Mouse (Mus musculus) mouse embryonic stem cell (cell line): ENCODE results near the gene Cpeb2.

Experiments
- in situ Hi-C, 2 experiments: fragments of 300-500 bp; cut with MboI; formaldehyde crosslinking; loops; 1 replicate in 1 of 2; 3 replicates in 1 of 2; pipeline ENCODE4 v1.14.3; 2019 to 2020; ENCODE audit warnings: low sequenced_read_pairs in 2 of 2, low pct_unique_long_range_greater_than_20kb in 1 of 2, mixed read lengths in 1 of 2; ENCODE audit not compliant: unreplicated experiment in 1 of 2

Gene Cpeb2

DNA sequence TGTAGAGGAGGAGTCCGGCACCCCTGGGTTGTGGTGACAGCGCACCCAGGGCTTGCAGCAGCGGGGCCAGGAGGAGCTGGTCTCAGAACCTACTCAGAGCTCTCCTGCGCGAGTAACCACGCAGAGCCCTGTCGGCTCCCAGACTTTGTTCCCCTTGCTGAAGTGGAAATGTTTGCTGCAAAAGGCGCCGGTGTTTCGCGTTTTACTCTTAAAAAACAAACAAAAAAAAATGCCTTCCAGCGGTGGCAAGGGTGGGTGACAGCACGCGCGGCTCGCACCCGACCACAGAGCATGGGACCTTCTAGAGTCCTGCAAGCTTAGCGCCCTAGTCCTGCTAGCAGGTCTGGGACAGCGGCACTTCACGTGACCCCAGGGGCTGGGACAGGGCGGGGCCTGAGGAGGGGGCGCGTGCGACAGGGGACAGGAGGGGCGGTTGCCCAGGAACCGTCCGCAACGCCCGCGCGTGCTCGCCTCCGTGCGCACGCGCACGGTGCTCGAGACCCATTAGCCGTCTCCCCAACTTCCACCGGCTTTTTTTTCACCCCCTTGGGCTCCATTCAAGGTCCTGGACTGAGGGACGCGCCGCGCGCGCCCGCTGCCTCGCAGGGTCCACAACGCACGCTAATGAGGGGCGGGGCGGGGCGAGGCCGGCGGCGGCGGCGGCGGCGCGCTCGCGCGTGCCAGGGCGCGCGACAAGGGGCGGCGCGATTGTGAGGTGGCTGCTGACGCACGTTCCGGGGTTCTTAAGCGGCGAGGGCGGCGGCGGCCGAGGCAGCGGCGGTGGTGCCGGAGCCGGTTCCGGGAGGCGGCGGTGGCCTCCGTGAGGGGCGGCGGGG, at the start of gene Cpeb2:
TSS of gene Cpeb2 (plus strand) at position 691 of the 836 bp plus-strand sequence.
- in situ Hi-C loops: no loop called here

DNA sequence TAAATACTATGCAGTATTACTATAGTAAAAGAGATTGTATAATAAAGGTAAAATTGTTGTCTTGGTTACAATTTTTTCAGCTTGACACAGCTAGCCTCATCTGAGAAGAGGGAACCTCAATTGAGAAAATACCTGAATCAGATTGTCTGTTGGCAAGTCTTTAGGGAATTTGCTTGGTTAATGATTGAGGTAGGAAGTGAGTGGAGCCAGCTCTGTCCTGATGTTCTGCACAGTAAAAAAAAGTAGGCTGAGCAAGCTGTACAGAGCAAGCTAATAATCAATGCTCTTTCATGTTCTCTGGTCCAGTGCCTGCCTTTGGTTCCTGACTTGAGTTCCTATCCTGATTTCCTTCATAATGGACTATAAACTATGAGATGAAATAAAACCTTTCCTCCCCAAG, 49.4 kb upstream of the Cpeb2 start:
- in situ Hi-C loops: no loop called here

DNA sequence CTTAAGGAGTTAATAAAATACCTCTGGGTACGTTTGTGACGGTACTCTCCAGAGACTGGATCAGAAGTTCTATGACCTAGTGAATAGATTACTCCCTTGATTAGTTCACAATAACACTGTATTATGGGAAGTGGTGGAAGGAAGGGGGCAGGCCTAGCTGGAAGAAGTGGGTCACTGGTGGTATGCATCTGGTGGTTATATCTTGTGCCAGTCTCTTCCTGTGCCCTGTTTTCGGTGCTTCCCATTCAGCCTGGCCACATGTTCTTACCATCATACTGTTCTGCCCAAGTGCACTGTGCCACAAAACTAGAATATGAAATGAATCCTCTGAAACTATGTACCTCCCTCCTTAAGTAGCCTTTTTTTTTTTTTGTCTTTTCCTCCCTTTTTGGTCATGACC, 48.1 kb upstream of the Cpeb2 start:
- in situ Hi-C loops: no loop called here

DNA sequence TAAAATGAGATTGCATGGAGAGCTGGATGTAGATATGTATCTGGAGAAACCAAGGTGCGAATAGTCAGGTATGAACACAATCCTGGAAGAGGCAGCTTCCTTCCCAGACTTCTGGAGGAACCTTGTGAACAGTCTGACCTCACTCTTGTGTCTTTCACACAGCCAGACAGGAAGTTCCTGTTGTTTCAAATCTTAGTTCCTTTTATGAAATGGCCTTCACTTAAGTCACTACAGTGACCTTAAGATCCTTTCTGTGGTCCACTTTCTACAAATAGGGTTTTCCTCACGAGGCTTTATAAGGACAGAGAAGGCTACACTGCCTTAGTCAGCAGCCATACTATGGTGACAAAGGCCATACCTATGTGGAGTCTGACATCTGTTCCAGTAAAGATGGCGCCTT, 47.5 kb upstream of the Cpeb2 start:
- in situ Hi-C loops: no loop called here

DNA sequence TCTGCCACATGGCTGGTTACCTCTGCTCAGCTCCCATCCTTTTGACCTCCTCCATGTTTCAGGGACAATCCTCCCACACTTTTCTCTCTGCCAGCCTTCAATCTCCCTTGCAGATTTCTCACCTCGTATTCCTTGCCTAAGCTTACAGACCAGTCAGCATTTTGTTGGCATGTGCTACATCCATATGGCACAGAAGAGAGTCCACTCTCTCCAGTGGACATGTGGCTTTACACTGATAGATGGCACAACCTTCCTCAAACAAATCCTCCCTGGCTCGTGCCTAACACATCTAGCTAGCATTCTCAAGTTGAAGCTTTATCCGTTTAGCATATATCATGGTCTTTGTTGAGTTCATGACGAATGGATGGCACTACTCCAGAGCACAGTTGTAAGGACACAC, 32.3 kb upstream of the Cpeb2 start:
- in situ Hi-C loops: no loop called here

DNA sequence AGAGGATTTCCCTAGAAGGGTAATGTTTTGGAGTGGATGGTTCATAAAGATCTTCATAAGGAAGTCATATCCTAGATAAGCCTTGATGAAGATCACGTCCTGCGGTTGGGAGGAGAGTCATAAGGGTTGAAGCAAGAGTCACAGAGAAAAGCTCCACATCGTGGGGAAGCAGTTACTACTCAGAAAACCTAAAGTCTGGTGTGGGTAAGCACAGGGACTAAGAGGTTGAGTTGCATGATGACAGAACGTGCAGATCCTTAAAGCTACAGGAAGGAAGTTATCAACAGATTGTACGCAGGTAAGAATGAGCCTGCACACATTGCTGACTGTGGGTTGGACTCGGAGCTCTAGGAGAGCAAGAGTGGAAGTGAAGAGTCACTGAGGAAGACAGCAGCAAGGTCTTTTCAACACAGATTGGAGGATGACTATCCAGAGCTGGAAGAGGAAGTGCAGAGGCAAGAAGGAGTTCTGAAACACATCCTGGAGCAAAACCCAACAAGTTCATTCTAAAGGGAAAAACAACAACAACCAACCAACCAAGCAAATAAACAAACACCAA, 26.4 kb upstream of the Cpeb2 start:
- in situ Hi-C loops: no loop called here

DNA sequence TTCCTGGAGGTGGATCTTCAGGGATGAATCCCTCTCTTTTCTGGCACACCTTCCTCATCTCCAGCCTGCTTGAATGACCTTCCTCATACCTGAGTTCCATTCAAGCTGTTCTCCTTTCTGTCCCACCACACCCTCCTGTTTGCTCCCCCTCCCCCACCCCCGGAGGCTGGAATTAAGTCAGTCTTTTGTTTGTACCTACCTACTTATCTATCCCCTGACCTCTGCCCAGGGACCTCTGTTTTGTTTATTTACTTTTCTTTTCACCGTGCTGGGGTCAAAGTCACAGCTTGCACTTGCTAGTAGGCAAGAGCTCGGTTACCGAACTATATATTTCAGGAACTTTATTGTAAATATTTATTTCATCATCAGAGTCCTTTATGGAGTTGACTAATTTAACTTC, 15.5 kb upstream of the Cpeb2 start:
- in situ Hi-C loops: no loop called here

DNA sequence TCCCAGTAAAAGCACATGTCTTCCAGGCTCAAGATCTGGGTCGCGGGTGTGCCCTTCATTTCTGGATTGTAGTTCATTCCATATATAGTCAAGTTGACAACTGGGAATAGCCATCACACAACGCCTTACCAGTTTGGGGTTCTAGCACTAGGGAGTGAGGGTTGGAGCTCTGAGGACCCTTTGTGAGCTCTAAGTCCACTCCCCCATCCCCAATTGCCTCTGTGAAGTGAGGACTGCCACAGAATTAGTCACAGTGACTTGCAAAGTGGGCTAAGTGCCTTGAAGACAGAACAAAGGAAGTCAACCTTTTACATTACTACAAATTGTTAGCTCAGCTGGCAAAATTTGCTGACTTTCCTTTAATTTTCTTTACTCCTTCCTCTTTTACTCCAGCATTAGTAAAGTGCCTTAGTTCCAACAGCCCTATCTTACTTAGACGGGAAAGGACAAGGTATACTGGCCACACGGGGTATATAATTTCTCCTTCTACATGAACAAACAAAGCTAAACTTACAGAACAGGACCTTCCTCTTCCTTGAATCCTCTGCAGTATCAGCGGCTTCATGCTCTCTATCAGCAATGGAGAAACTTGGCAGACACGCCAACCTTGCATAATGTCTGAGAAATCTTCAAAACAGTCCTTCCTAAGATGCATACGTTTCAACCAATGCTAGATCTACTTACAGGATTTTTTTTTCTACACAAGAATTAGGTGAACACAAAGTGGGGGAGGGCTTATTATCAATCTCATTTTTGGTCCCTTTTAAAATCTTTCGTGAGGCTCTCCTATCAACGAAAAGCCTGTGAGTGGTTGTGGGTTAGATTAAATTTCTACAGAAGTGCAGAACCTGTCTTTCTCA, 14.8 kb upstream of the Cpeb2 start:
- in situ Hi-C loops: no loop called here

DNA sequence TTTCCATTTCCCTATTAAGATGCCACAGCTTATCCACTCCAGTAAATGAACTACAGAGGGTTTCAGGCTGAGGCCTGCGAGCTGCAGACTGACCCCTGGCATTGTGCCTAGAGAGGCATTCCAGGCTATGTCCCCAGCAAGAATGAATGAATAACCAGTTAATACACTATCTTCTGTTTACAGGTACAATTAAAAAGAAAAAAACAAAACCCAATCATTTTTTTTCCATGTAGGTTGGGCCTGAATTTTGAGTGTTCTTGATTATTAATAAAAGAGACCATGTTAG, 14.2 kb upstream of the Cpeb2 start:
- in situ Hi-C loops: no loop called here

DNA sequence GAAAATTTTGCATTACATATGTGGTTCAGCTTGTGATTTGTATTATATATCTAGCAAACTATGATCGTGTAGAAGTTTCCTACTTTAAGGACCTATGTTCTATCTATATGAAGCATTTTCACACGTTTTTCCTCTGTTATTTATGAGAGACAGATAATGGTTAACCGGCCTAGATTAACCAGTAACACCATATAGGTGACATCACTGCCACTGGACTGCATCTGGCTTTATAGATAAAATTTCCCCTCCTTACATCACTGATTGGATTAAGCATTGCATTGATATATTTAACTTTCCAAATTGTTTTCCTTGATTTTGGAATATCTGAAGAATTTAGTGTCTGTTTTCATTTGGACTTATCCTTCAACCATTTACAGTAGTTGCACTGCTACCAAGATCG, 9.6 kb upstream of the Cpeb2 start:
- in situ Hi-C loops: no loop called here

DNA sequence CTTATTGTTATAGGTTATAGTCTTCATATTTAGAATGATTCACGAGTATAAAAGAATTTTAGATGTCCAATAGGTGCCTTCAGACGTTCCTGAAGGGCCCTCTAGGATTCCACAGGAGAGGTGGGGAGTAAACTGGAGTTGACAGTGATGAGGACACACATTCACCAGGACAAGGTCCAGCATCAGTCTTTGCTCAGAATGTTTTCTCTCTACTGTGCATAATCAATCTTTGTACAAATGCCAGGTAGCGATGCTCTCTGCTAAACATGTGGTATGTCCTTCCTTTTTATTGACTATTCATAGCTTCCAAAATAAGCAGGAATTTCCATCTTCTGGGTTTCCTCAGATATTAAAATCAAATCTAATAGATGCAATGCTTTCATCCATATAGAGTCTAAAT, 8.7 kb upstream of the Cpeb2 start:
- in situ Hi-C loops: no loop called here

DNA sequence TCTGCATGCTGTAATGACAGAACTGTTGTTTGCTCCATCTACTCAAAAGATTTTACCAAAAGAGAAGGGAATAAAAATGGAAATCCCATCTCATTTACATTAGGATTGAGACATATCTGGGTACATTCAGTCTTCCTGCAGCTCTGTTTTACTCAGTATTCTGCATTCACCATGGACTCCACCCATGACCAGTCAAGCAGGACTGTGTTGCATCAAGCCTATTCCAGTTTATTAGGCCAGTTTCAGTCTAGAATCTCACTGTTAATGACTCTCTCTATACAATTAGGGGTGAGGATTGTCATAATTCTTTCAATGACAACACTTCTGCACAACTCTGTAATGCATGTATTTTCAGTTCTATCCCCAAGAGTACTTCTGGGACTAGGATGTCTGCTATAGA, 6.8 kb upstream of the Cpeb2 start:
- in situ Hi-C loops: no loop called here

DNA sequence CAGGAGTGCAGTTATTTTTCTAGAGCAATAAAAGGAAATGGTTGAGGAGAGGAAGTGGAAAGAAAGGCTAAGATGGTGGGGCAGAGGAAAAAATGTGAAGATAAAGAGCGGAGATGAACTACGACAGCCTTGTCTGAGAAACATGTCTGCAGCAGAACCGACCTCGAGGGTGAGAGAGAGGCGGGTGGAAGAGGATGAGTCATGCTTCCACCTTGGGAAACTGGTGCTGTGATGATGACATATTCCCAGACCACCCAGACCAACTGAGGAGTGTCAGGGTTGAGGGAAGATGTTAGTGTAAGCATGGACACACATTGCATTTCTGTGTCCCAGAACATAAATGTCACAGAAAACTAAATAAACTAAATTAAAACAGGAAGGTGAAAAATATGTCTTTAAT, 5.4 kb upstream of the Cpeb2 start:
- in situ Hi-C loops: no loop called here

DNA sequence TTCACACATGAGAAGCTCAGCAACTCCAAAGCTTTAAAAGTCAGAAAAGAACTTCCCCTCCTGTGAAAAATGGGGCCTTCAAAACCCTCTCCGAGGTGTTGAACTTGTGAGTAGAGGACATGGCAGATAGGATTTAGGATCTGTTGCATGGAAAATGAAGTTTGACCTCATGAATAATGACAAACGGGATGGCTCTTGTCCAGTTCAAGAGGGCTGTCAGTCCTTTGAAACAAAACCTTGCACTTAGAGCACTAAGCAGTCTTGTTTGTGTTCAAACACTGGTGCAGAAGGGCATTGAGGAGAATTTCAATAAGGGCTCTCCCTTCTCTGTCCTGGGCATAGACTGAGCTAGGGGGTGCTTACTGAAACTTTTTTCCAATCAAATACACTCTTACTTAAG, 1.9 kb upstream of the Cpeb2 start:
- in situ Hi-C loops: no loop called here

DNA sequence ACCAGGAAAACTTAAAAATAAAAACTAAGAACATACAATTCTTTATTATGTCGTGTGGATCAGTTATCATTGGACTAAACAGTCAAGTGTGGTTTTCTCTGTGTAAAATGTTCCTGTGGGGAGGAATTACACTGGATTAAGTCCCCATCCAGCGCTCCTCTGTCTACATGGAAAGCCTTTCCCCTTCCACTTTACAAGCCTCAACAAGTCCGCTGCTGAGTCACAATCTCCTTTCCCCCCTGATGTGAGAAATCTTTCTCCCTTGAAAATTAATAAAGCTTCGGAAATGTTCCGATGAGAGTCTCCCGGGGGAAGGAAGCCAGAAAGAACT, 856 bp upstream of the Cpeb2 start:
- in situ Hi-C loops: no loop called here

DNA sequence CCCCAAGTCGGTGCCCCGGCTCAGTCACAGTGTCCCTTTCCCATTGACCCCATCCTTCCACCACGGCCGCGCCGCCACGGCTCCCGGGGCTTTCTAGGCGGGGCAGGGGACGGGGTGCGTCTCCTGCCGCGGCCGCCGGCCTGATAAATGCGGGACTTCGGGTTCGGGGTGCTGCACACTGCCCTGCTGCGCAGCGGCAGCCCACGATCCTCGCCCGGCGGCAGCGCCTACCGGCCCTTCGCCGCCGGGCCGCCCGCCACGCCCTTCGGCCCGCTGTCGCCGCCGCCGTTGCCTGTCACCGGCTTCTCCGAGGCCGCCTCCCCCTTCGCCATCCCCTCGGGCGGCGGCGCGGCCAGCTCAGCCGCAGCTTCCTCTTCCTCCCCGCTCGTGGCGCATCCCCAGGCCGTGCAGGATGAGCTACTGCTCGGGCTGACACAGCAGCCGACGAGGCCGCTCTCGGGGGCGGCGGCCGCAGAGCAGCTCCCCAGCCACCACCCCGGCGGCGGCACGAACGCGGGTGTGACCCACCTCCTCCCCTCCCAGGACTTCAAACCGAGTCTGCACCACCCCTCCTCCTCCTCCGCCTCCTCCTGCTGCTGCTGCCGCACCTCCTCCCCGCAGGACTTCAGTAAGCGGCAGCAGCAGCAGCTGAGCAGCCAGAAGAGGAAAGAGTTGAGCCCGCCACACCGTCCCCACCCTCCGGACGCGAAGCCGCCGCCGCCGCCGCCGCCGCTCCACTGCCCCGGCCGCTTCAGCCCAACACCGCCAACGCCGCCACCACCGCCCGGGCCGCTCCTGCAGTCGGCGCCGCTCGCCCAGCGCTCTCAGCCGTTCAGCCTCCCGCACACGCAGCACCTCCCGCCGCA, 579 bp downstream of the Cpeb2 start:
- in situ Hi-C loops: no loop called here

DNA sequence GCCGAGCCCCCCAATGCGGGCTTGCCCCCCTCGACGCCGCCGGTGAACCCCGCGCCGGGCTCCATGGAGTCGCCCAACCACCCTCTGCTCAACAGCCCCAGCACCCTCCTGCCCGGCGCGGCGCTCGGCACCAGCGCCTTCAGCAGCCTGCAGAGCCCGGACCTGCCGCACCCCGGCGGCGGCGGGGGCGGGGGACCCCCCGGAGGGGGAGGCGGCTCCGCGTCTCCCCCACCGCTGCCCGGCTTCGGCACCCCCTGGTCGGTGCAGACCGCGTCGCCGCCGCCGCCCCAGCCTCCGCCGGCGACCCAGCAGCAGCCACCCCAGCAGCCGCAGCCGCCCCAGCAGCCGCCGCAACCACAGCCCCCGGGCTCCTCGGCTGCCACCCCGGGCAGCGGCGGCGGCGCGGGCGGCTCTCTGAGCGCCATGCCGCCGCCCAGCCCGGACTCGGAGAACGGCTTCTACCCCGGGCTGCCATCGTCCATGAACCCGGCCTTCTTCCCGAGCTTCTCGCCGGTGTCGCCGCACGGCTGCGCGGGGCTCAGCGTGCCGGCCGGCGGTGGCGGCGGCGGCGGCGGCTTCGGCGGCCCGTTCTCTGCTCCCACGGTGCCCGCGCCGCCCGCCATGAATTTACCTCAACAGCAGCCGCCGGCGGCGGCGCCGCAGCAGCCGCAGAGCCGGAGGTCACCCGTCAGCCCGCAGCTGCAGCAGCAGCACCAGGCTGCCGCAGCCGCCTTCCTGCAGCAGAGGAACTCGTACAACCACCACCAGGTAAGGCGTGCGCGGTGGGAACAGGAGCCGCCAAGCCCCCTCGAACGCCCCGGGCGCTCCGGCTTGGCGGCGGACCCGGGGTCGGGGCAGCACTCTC, 1.6 kb downstream of the Cpeb2 start:
- in situ Hi-C loops: no loop called here

DNA sequence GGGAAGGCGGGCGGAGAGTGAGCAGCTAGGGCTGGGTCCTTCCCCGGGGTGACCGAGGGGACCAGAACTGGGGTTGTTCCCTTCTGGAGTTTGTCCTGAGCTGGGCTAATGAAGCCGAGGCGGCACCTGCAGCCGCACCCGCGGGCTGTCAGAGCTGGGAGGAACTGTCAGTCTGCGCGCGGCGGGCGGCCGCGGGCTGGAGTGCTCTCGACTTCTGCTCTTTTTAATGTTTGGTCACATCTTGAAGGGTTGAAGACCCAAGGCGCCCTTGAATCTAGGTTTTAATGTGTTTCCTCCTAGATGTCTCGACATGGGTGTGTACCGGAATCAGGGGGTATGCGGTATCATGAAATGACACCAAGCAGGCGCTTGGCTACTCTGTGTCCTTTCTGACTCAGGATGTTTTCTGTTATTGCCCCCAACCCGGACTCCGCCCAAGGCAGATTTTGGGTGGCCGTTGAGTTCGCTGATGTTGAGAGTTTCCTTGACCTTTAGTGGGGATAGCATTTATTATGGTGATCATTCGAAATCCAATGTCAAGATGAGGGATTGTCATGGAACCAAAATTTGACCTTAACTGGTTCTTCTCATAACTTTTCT, 2.3 kb downstream of the Cpeb2 start:
- in situ Hi-C loops: no loop called here
